Mouse (Mus musculus) heart, embryonic 15.5 days (tissue): Measurements from ENCODE around the gene Wnk1. TPM values are rescaled to one million over a fixed set of nuclear protein-coding genes. Genes with fewer than 3 reads are reported as not detected.
A peak's percentile ranks its signal among the peaks of the same experiment; 100 is the strongest.

Source experiments
- ATAC-seq: fragments of 200-750 bp; cut with Nextera tagmentation; replicated peaks from 2 replicates; pipeline ENCODE4 v1.8.0; 2017; ENCODE audit warnings: low read depth, moderate TSS enrichment; ENCODE audit not compliant: insufficient number of reproducible peaks, insufficient read depth, low FRiP score
- H3K27ac ChIP-seq: fragments of 300-500 bp; sonication (generic); 2 replicates; pipeline ENCODE4 v1.5.1; 2015; ENCODE audit warnings: mild to moderate bottlenecking, inconsistent platforms
- H3K27me3 ChIP-seq: fragments of 300-500 bp; sonication (generic); 2 replicates; pipeline ENCODE4 v1.6.1; 2015; ENCODE audit warnings: inconsistent platforms
- H3K36me3 ChIP-seq: fragments of 300-500 bp; sonication (generic); 2 replicates; pipeline ENCODE4 v1.6.1; 2015; ENCODE audit warnings: mild to moderate bottlenecking, inconsistent platforms
- H3K4me1 ChIP-seq: fragments of 300-500 bp; sonication (generic); replicated peaks from 2 replicates; pipeline ENCODE4 v1.6.1; 2015; ENCODE audit warnings: inconsistent platforms
- H3K4me2 ChIP-seq: fragments of 300-500 bp; sonication (generic); 2 replicates; pipeline ENCODE4 v1.6.1; 2015; ENCODE audit warnings: inconsistent platforms, mild to moderate bottlenecking, moderate library complexity
- H3K4me3 ChIP-seq: fragments of 300-500 bp; sonication (generic); 2 replicates; pipeline ENCODE4 v1.5.1; 2015; ENCODE audit warnings: mild to moderate bottlenecking, inconsistent platforms
- H3K9ac ChIP-seq: fragments of 300-500 bp; sonication (generic); 2 replicates; pipeline ENCODE4 v1.6.1; 2015; ENCODE audit warnings: mild to moderate bottlenecking, inconsistent platforms
- H3K9me3 ChIP-seq: fragments of 300-500 bp; sonication (generic); replicated peaks from 2 replicates; pipeline ENCODE4 v1.6.1; 2016; ENCODE audit warnings: inconsistent platforms
- WGBS: fragments of 180-500 bp; shearing (Covaris S2); methylation state at CpG from one replicate; pipeline ENCODE4 v1.1.7; 2015; ENCODE audit warnings: mixed read lengths; 5-methylcytosine and 5-hydroxymethylcytosine counted together
- polyA plus RNA-seq: library from polyadenylated mRNA; unstranded; fragments of >200 nt; fragmentation: Nextera tagmentation; extraction: Ambion mirVana; gene quantifications from 2 replicates; pipeline ENCODE4 v1.2.1, GENCODE M21; 2015

Wnk1 gene
- polyA plus RNA-seq, 1 experiment from 2014 or later, result 70.9 TPM

DNA sequence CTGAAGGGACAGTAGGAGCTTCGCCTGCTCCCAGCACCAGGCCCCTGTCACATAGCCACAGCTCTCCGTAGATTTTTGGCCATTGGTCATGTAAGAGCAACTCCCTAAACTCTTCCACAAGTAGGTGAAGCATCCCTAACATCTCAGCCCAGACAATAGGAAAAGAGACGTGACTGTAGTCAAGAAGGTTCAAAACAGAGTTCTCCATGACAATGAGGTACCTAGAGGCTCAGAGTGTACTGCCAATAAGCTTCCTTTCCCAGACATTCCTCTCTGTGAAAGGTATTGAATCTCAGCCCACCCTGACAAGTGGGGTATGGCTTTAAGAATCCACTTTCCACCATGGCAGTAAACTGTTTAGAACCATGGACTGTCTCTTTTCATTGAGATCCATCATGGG lies 31.1 kb upstream of the Wnk1 start:
- Histone ChIP-seq H3K36me3 (no peaks in the 10 kb centered on the region), H3K27me3 (no peaks in the 10 kb centered on the region), H3K4me3 (no peak overlapping the region), H3K4me2 (no peak overlapping the region), H3K9me3 (0 out of 2 replicates have a peak, but pooled peaks cover 5% of the 10 kb centered on the region), H3K9ac (no peak overlapping the region), H3K4me1 (peaks cover 4% of the 10 kb centered on the region; the same call in 1 of the 2 replicates), H3K27ac (no peak overlapping the region)
- ATAC-seq, result no peak
- WGBS, result 86% methylated on average over 3 of the region's 3 CpGs

DNA sequence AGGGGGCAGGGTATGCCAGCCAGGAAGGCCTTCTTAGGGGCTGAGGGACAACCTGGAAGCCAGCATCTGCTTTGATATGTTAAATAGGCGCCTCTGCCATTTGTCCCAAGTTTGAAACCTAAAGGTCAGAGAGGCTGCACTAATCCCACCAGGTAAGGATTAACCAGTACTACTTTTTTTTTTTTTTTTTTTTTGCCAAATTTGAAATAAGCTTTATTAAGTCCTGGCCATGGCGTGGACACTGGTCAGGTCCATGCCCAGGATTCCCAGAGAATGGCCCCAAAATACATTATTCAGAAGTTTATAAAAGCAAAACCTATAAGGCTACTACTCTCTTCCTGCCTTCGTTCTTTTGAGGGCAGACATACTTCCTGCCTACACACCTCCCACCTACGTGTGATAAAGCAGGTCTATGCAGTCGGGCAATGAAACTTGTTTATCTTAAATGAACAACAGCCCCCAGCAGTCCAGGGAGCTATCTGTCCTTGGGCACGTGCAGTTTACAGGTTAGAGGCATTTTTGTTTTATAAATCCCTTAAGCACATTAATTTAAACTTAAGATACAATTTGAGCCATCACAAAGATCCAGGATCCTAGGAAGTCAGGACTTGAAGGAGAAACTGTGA lies 27.2 kb upstream of the Wnk1 start:
- Histone ChIP-seq H3K4me1 (no peaks in the 10 kb centered on the region), H3K36me3 (no peaks in the 10 kb centered on the region), H3K4me3 (no peak overlapping the region), H3K4me2 (no peak overlapping the region), H3K27me3 (no peaks in the 10 kb centered on the region), H3K9me3 (0 out of 2 replicates have a peak, but pooled peaks cover 3% of the 10 kb centered on the region), H3K9ac (no peak overlapping the region), H3K27ac (no peak overlapping the region)
- ATAC-seq, result no peak
- 67% methylated on average over 6 of the region's 6 CpGs for WGBS

- Histone ChIP-seq H3K4me2 (no peak overlapping the region), H3K9ac (no peak overlapping the region), H3K27ac (no peak overlapping the region), H3K27me3 (no peaks in the 10 kb centered on the region), H3K36me3 (no peaks in the 10 kb centered on the region), H3K4me3 (no peak overlapping the region), H3K9me3 (no peaks in the 10 kb centered on the region), H3K4me1 (no peaks in the 10 kb centered on the region)
- WGBS, result 50% methylated on average over 2 of the region's 2 CpGs
- no peak for ATAC-seq
Measured at GRCm38 (mm10) chr6:120064627-120065026, 26.2 kb upstream of the Wnk1 start.

DNA sequence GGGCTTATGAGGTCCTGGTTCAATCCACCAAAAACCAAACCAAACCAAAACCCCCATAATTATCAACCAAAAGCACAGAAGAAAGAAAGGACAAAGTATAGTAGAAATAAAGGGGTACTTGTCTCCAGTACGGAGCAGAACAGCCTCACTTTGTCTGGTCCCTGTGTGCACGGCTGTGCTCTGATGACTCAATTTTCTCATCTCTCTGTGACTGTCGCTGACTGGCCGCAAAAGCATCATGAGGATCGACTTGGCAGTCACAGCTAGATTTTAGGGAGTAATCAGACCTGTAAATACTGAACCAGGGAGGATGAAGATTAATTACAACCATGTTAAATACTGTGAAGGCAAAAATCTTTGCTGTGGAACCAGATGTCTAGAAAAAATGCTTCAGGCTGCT lies 24.5 kb upstream of the Wnk1 start:
- Histone ChIP-seq H3K9me3 (no peaks in the 10 kb centered on the region), H3K27me3 (no peaks in the 10 kb centered on the region), H3K9ac (no peak overlapping the region), H3K4me1 (no peaks in the 10 kb centered on the region), H3K4me2 (no peak overlapping the region), H3K36me3 (no peaks in the 10 kb centered on the region), H3K27ac (no peak overlapping the region), H3K4me3 (no peak overlapping the region)
- no peak for ATAC-seq
- 83% methylated on average over 5 of the region's 5 CpGs for WGBS

DNA sequence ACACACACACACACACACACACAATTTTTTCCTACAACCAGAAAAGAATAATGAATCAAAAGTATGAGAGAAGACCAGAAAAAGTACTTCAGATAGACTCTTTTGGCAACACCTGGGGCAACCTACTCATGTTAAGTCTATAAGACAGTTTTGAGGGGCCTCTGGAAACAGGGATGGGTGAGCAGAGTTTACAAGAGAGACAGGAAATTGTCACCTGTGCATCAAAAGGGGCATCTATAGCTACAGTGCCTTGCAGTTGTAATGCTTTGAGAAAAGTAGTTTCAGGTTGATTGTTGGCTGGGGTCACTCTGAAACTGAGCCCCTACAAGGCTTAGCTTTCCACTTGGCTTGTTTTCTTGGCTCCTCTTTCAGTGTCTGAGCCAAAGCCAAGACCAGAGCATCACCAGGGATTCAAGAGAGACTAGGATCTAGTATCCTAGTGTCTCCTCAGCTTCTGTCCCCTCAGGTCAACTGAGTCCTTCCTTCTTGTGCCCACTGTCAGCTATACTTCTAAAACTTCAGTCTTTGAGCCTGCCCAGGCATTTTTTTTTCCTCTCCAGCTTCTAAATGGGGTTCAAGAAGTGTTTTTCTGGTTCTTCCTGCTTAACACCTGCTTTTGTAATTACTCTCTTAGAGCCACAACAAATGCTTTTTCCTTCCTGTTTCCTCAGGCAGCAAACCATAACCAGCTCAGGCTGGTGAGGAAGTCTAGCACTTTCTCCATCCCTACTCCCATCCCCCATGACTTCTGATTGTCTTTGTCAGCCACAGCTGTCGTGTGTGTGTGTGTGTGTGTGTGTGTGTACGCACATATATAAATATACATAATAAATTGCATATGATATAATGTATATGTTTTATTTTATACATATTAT lies 17.4 kb upstream of the Wnk1 start:
- Histone ChIP-seq H3K4me3 (no peak overlapping the region), H3K9ac (no peak overlapping the region), H3K27me3 (no peaks in the 10 kb centered on the region), H3K27ac (0 out of 2 replicates have a peak overlapping the region, but pooled peaks have one; percentile 6), H3K9me3 (no peaks in the 10 kb centered on the region), H3K4me2 (no peak overlapping the region), H3K4me1 (peaks cover 6% of the 10 kb centered on the region), H3K36me3 (no peaks in the 10 kb centered on the region)
- WGBS, result 60% methylated on average over 2 of the region's 2 CpGs
- ATAC-seq, result no peak

GRCm38 (mm10) chr6:120054412-120054811 lies 15.9 kb upstream of the Wnk1 start:
- ATAC-seq, result no peak
- no peaks in the 10 kb centered on the region for H3K9me3 ChIP-seq
- WGBS, result 83% methylated on average over 6 of the region's 6 CpGs
- peaks cover 6% of the 10 kb centered on the region for H3K4me1 ChIP-seq
- no peak overlapping the region for H3K4me3 ChIP-seq
- no peaks in the 10 kb centered on the region for H3K36me3 ChIP-seq
- H3K4me2 ChIP-seq, result no peak overlapping the region
- no peak overlapping the region for H3K9ac ChIP-seq
- H3K27ac ChIP-seq, result no peak overlapping the region
- H3K27me3 ChIP-seq, result no peaks in the 10 kb centered on the region

DNA sequence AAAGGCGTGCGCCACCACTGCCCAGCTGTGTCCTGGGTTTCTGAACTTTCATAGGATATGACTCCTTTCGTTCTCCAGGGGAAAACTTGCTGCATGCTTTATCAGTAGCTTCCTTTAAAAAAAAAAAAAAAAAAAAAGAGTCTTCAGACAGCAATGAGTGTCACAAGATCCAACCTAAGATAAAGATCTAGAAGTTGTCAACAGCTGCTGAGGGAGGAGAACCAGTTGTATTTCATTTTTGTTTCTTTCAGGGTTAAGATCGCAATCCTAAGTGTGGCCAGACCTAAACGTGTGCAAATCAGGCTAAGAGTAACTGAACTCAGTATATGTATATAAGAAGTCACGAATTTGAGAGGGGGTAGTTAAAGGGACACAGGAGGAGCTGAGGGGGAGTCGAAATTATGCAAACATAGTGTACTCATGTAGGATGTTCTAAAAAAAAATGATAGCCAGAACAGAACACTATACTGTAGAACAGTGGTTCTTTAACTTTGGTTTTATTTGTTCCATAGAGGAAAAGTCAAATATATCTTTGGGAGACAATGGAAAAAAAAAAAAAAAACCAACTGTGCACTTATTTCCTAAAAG lies 9.3 kb upstream of the Wnk1 start:
- ATAC-seq, result no peak
- H3K9ac ChIP-seq, result no peak overlapping the region
- H3K4me3 ChIP-seq, result no peak overlapping the region
- H3K4me1 ChIP-seq, result no peaks in the 10 kb centered on the region
- no peak overlapping the region for H3K27ac ChIP-seq
- no peak overlapping the region for H3K4me2 ChIP-seq
- no peaks in the 10 kb centered on the region for H3K36me3 ChIP-seq
- H3K9me3 ChIP-seq, result no peaks in the 10 kb centered on the region
- 62% methylated on average over 7 of the region's 7 CpGs for WGBS
- H3K27me3 ChIP-seq, result no peaks in the 10 kb centered on the region

GRCm38 (mm10) chr6:120045406-120045805 lies 6.9 kb upstream of the Wnk1 start:
- Histone ChIP-seq H3K27ac (no peak overlapping the region), H3K36me3 (no peaks in the 10 kb centered on the region), H3K9ac (no peak overlapping the region), H3K4me2 (no peak overlapping the region), H3K9me3 (no peaks in the 10 kb centered on the region), H3K4me1 (no peaks in the 10 kb centered on the region), H3K27me3 (no peaks in the 10 kb centered on the region), H3K4me3 (no peak overlapping the region)
- 71% methylated on average over 4 of the region's 4 CpGs for WGBS
- ATAC-seq, result no peak

GRCm38 (mm10) chr6:120042632-120043220 lies 4.3 kb upstream of the Wnk1 start:
- no peak for ATAC-seq
- no peaks in the 10 kb centered on the region for H3K9me3 ChIP-seq
- 56% methylated on average over 1 of the region's 1 CpGs for WGBS

GRCm38 (mm10) chr6:120040557-120040857 lies 2.0 kb upstream of the Wnk1 start:
- no peak for ATAC-seq
- no peaks in the 10 kb centered on the region; the same call in 1 of the 2 replicates for H3K4me1 ChIP-seq
- no peak overlapping the region for H3K27ac ChIP-seq
- H3K4me2 ChIP-seq, result no peak overlapping the region
- WGBS, result 91% methylated on average over 4 of the region's 4 CpGs
- no peak overlapping the region for H3K4me3 ChIP-seq
- no peak overlapping the region for H3K9ac ChIP-seq
- no peaks in the 10 kb centered on the region for H3K9me3 ChIP-seq
- H3K27me3 ChIP-seq, result no peaks in the 10 kb centered on the region
- H3K36me3 ChIP-seq, result no peaks in the 10 kb centered on the region

More at GRCm38 (mm10) chr6:120042632-120043220, 4.3 kb upstream of the Wnk1 start:
- H3K27ac ChIP-seq, result no peak overlapping the region
- no peak overlapping the region for H3K9ac ChIP-seq
- no peak overlapping the region for H3K4me3 ChIP-seq
- no peaks in the 10 kb centered on the region for H3K4me1 ChIP-seq
- no peaks in the 10 kb centered on the region for H3K36me3 ChIP-seq
- no peaks in the 10 kb centered on the region for H3K27me3 ChIP-seq
- no peak overlapping the region for H3K4me2 ChIP-seq
